Mouse (Mus musculus) megakaryocyte, embryonic 14.5 days (primary cell): ENCODE results near the gene Mrtfa. TPM values are rescaled to one million over a fixed set of nuclear protein-coding genes. Genes with fewer than 3 reads are reported as not detected.

ENCODE experiments used
- H3K27me3 ChIP-seq: replicated peaks from 2 replicates; pipeline ENCODE3; 2012; ENCODE audit warnings: inconsistent platforms
- H3K36me3 ChIP-seq: replicated peaks from 2 replicates; pipeline ENCODE3; 2012; ENCODE audit warnings: low read length, inconsistent platforms, mixed read lengths
- H3K4me1 ChIP-seq: 2 replicates; pipeline ENCODE4 v1.6.1; 2012; ENCODE audit warnings: inconsistent platforms
- H3K4me3 ChIP-seq: replicated peaks from 2 replicates; pipeline ENCODE3; 2012; ENCODE audit warnings: moderate library complexity, mild to moderate bottlenecking, inconsistent platforms
- H3K9me3 ChIP-seq: 2 replicates; pipeline ENCODE4 v1.6.1; 2012; ENCODE audit warnings: inconsistent platforms
- FLI1 ChIP-seq: IDR thresholded peaks from 2 replicates; pipeline ENCODE4 v1.6.1; 2012; ENCODE audit warnings: low read length, inconsistent platforms, mixed read lengths
- GATA1 ChIP-seq: IDR thresholded peaks from 3 replicates; pipeline ENCODE4 v1.6.1; 2012; ENCODE audit warnings: mixed read lengths, low read length, inconsistent platforms, borderline replicate concordance
- polyA plus RNA-seq: library from polyadenylated mRNA; stranded (reverse); fragments of >175 nt; gene quantifications from 2 replicates; pipeline ENCODE4 v1.2.3, GENCODE M21; 2012; ENCODE audit warnings: low replicate concordance; ENCODE audit not compliant: insufficient read depth

Mrtfa gene
- polyA plus RNA-seq, 1 experiment, result 138 TPM

DNA sequence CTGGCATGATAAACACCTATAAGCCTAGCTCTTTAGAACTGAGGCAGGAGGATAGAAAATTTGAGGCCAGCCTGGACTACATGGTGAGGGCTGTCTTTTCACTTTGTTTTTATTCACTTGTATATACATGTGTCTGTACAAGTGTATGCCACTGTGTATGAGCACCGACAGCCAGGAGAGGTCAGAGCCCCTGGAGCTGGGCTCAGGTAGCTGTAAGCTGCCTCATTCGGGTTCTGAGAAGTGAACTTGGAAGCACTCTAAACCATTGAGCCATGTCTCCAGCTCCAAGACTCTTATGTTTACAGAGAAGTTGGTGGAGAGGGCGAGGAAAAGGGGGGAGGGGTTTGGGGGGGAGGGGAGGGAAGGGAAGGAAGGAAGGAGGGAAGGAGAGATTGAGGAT, 29.0 kb downstream of the Mrtfa start:
- Histone ChIP-seq H3K9me3 (no peaks in the 10 kb centered on the region), H3K36me3 (peaks cover 4% of the 10 kb centered on the region), H3K4me1 (peaks cover 6% of the 10 kb centered on the region; the same call in 1 of the 2 replicates), H3K4me3 (no peak overlapping the region), H3K27me3 (no peaks in the 10 kb centered on the region)
- TF ChIP-seq GATA1, result no peak
- no peak for TF ChIP-seq FLI1

DNA sequence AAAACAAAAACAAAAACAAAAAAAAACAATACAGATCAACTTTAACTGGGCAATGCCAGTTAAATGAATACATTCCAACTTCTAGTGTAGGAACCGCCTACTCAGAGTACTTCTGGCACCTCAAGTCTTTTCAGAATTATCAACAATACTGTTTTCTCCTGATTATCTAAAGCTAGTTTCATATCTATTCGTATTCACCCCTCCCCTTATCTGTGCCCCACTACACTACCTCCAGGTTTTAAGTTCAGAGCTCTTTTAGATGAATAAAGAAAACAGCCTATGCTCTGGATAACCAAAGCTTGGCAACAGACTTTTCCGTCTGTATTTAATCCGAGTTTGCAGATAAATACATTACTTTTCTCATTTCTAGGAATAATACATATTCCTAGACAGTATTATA, 29.9 kb downstream of the Mrtfa start:
- TF ChIP-seq FLI1 (no peak), GATA1 (no peak)
- H3K4me1 ChIP-seq, result peaks cover 11% of the 10 kb centered on the region
- H3K9me3 ChIP-seq, result no peaks in the 10 kb centered on the region
- no peaks in the 10 kb centered on the region for H3K27me3 ChIP-seq
- peaks cover 4% of the 10 kb centered on the region for H3K36me3 ChIP-seq
- H3K4me3 ChIP-seq, result no peak overlapping the region

DNA sequence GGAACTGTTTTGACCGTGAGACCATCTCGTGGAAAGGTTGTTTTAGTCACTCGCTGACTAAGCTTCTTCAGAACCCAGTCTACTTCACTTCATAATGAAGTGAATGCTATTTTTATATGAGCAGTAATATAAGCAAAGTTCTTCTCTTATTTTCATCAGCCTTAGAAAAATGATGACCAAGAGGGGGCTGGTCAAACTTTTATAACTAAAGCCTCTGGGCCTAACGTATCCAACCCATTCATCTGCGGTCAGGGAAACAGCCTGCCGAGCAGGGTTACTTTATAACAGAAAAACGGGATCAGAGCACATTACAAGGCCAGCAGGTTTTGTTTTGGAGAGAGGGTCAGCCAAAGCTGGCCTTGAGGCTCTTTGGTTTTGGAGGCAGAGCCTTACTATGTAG, 31.3 kb downstream of the Mrtfa start:
- H3K4me1 ChIP-seq, result peaks cover 22% of the 10 kb centered on the region
- TF ChIP-seq GATA1, result no peak
- TF ChIP-seq FLI1, result no peak
- no peaks in the 10 kb centered on the region for H3K27me3 ChIP-seq
- H3K4me3 ChIP-seq, result no peak overlapping the region
- no peaks in the 10 kb centered on the region for H3K9me3 ChIP-seq
- peaks cover 4% of the 10 kb centered on the region for H3K36me3 ChIP-seq

DNA sequence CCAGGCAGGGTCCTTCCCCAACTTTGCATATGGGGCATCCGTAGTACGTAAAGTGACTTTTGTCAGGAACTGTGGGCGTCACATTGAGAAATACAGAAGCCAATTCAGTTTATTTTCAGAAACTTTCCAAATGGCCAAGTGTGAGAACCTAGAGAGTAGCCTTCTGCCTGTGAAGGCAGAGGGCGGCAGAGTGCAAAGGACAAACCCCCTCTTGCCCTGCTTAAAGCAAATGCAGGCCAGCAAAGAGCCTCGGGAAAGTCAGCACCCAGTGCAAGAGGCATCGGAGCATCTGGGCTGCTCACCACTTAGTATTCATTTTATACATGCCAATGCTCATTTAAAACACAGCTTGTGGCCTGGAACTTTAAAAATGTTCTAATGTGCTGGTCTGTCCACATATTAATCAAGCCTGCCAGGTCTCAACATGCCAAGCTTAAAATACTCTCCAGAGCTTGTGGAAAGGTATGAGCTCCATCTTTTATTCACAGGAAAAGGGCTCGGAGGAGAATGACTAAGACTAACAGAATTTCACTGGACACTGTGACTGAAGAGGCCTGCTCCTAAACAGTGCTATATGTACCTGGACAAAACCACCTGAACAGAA, 31.9 kb downstream of the Mrtfa start:
- Histone ChIP-seq H3K4me1 (peaks cover 22% of the 10 kb centered on the region), H3K27me3 (no peaks in the 10 kb centered on the region), H3K9me3 (no peaks in the 10 kb centered on the region), H3K4me3 (no peak overlapping the region), H3K36me3 (peaks cover 4% of the 10 kb centered on the region)
- TF ChIP-seq GATA1 (no peak), FLI1 (no peak)

DNA sequence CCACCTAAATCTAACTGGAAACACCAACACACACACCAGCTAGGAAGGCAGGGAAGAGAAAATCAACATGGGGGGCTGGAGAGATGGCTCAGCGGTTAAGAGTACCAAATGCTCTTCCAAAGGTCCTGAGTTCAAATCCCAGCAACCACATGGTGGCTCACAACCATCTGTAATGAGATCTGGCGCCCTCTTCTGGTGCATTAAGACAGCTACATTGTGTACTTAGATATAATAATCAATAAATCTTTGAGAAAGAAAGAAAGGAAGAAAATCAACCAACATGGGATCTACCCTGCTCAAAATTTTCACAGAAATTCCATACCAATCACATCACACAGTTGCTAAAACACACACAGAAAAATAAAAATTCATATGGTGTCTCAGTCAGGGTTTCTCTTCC, 34.1 kb downstream of the Mrtfa start:
- H3K4me1 ChIP-seq, result peaks cover 22% of the 10 kb centered on the region
- no peaks in the 10 kb centered on the region for H3K27me3 ChIP-seq
- H3K4me3 ChIP-seq, result no peak overlapping the region
- H3K9me3 ChIP-seq, result no peaks in the 10 kb centered on the region
- TF ChIP-seq FLI1, result no peak
- no peak for TF ChIP-seq GATA1
- peaks cover 4% of the 10 kb centered on the region for H3K36me3 ChIP-seq

DNA sequence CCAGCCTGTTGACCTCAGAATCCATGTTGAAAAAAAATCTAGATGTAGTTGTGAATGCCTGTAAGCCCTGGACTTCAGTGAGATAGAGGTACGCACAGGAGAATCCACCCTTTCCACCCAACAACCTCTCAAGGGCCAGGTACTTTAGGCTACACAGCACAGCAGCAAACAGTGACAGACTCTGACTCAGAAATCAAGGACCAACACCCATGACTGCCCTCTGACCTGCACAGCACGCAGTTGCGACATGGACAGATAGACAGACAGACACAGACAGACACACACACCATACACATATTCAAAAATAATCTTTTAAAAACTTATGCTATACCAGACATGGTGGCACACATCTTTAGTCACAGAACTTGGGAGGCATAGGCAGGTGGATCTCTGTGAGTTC, 34.7 kb downstream of the Mrtfa start:
- no peaks in the 10 kb centered on the region for H3K27me3 ChIP-seq
- H3K4me1 ChIP-seq, result peaks cover 22% of the 10 kb centered on the region
- peaks cover 4% of the 10 kb centered on the region for H3K36me3 ChIP-seq
- no peak overlapping the region for H3K4me3 ChIP-seq
- H3K9me3 ChIP-seq, result no peaks in the 10 kb centered on the region
- no peak for TF ChIP-seq FLI1
- TF ChIP-seq GATA1, result no peak

DNA sequence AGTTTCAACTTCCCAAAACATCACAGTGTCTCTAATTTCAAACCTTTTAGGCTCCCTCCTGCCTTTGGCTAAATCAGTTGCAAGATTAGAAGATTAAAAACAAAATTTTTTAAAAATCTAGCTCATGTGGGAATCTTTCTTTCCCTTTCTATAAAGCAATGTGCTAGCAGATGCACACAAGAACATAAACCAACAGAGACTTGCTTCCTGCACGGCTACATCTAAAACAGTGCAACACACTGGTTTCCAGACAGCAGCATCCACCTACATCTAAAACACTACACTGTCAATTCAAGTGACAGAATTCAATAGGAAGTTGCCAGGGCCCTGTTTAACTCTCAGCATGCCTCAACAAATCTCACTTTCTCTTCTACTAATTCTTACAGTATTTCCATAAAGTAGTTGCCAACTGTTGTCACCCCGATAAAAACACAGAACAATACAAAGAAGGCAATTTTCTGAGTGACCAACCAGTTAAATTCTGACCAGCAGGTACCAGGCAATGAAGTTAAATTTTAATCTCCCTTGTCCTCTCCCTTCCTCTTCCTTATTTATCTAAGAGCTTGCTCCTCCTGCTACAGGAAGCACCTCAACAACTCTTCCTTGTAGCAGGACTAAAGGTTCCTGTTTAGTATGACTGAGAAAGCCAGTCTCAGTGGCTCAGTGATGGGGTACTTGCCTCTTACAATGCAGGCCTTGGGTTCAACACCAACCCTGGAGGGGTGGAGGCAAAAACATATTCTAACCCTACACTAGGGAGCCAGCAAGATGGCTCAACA, 35.5 kb downstream of the Mrtfa start:
- TF ChIP-seq GATA1 (no peak), FLI1 (no peak)
- H3K36me3 ChIP-seq, result peaks cover 4% of the 10 kb centered on the region
- peak overlapping the region; percentile 14 for H3K4me3 ChIP-seq
- peaks cover 22% of the 10 kb centered on the region for H3K4me1 ChIP-seq
- H3K27me3 ChIP-seq, result no peaks in the 10 kb centered on the region
- no peaks in the 10 kb centered on the region for H3K9me3 ChIP-seq

DNA sequence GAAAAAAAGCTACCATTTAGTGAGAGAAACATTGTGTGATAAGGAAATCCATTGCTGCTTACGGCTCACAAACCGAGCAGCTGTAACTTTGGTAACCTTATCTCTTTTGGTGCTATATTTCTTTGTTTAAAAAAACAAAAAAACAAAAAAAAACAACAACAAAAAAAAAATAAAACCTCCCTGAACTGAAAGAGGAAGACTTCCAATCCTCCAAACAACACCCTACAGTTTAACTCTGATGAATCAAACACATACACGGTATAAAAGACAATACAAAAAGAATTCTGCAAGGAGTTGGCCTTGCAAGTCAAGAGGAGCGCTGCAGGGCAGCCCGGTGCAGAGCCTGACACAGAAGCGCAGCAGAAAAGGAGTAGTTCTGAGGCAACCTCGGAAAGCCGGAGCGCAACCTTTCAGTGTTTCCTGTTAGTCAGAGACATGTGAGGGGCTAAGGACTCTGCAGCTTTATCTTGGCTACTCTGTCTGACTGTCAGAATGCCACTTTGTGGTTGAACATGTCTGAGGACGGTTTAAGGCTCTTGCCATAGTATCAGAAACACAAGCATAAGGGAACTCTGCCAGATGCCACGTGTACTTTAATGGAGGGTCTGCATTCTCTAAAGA, 48.5 kb downstream of the Mrtfa start:
- TF ChIP-seq GATA1, result no peak
- no peak for TF ChIP-seq FLI1
- no peaks in the 10 kb centered on the region for H3K36me3 ChIP-seq

DNA sequence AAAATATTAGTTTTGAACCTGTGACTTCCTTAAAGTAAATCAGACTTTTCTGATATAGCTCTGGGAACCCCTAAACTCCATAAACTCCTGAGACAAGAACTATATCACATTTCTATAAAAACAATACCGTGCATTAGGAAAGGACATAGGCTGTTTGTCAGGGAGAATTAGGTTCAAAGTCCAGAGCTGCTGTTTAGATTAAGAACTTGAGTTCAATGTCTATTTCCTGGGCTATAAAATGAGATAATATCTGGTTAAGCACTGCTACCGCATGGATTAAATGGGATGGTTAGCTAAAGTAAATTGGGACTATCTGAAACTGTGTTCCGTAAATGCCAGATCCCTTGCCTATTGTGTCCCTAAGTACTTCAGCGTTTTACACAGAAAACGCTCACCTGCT, 50.6 kb downstream of the Mrtfa start:
- peaks cover 28% of the 10 kb centered on the region for H3K4me1 ChIP-seq
- H3K36me3 ChIP-seq, result no peaks in the 10 kb centered on the region
- TF ChIP-seq GATA1, result no peak
- no peak for TF ChIP-seq FLI1
- no peaks in the 10 kb centered on the region for H3K27me3 ChIP-seq
- no peaks in the 10 kb centered on the region for H3K9me3 ChIP-seq
- H3K4me3 ChIP-seq, result no peak overlapping the region

More for the DNA sequence above, 48.5 kb downstream of the Mrtfa start:
- Histone ChIP-seq H3K27me3 (no peaks in the 10 kb centered on the region), H3K4me1 (peaks cover 25% of the 10 kb centered on the region), H3K9me3 (no peaks in the 10 kb centered on the region), H3K4me3 (peak overlapping the region; percentile 56)

DNA sequence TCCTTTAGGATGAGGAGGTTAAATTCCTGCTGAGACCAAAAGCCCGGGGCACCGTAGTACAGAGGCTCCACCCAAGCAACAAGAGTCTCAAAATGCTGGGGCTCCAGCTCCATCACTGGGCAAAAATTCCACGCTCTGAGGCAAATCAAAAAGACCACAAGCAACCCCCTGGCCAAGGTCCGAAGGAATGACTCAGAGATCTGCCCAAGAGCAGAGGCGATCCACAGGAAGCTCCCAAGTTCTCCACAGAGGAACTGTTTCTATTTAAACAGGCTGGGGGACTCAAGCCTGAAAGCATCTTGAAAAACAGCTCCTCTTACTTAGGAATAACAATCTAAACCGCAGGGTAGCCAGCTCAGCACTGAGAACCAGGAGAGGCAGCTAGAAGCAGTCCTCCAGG, 53.3 kb downstream of the Mrtfa start:
- Histone ChIP-seq H3K4me3 (no peak overlapping the region), H3K36me3 (no peaks in the 10 kb centered on the region), H3K4me1 (peaks cover 33% of the 10 kb centered on the region), H3K27me3 (no peaks in the 10 kb centered on the region), H3K9me3 (no peaks in the 10 kb centered on the region)
- no peak for TF ChIP-seq GATA1
- no peak for TF ChIP-seq FLI1
